ENCODE assay signal across 10 mouse cellular contexts in the genomic region with DNA sequence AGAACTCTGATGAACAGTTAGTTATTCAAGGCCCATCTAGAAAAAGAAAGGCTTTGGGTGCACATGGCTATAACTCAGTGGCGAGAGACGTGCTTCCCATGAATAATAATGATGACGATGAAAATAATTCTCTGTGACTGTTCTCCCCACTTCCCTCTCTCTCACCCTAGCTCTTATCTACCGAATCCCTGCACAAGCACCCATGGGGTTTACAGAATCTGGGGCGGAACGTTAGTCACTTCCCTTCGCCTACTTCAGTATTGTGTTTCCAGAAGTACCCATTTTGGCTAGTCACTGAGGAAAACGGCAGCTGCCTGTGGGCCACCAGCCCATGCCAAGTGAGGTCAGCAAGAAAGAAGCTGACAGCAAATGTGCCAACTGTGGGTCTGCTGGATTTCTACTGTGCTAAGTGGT. TPM values are rescaled to one million over a fixed set of nuclear protein-coding genes. Genes with fewer than 3 reads are reported as not detected.
A peak's percentile ranks its signal among the peaks of the same experiment; 100 is the strongest.
DNase-seq lines count a peak whose midpoint lies in the region; ATAC-seq and TF ChIP-seq lines count a peak whose summit lies in the region.
"Had no signal": no experiment of that assay in that cellular context is flagged by ENCODE, and none has a peak within 500 bp of the region (broad histone marks: within the 10 kb centered on the region; RNA-seq: fewer than 3 reads in every experiment).

No protein-coding gene starts in this region.

- no peaks in the 10 kb centered on the region for H3K27me3 ChIP-seq in midbrain, embryonic 14.5 days (ENCODE audit: control insufficient read depth, insufficient read depth, low read length)

- 79% methylated on average over 8 of the region's 8 CpGs for WGBS in midbrain, embryonic 14.5 days

- TF ChIP-seq POLR2A in bone marrow macrophage, adult 2 months (IDR thresholded peaks at IDR 0.05; ENCODE audit: borderline replicate concordance, low read depth, low read length): no peak

- no peak overlapping the region for H3K4me2 ChIP-seq in midbrain, embryonic 14.5 days (ENCODE audit: low read length)
- H3K4me2 ChIP-seq: midbrain, embryonic 12.5 days had no signal

- peaks cover 57% of the 10 kb centered on the region for H3K4me1 ChIP-seq in bone marrow macrophage, adult 2 months (ENCODE audit: control insufficient read depth, insufficient read depth, low read length)
- peaks cover 31% of the 10 kb centered on the region for H3K4me1 ChIP-seq in midbrain, embryonic 14.5 days (ENCODE audit: control insufficient read depth, insufficient read depth, low read length)

- no peak for ATAC-seq in midbrain, embryonic 14.5 days (ENCODE audit: low FRiP score, low TSS enrichment)

- TF ChIP-seq CTCF in gastrocnemius, adult 2 months (IDR thresholded peaks at IDR 0.05): no peak
- TF ChIP-seq CTCF in bone marrow macrophage, adult 2 months (IDR thresholded peaks at IDR 0.05; ENCODE audit: low read depth, low read length): no peak

- no peaks in the 10 kb centered on the region for H3K36me3 ChIP-seq in midbrain, embryonic 14.5 days (ENCODE audit: control insufficient read depth, insufficient read depth, low read length)
- H3K36me3 ChIP-seq: midbrain, embryonic 12.5 days had no signal

- peak overlapping the region; percentile 100 for H3K27ac ChIP-seq in gastrocnemius, adult 2 months
- peak overlapping the region; percentile 100 for H3K27ac ChIP-seq in bone marrow macrophage, adult 2 months (ENCODE audit: insufficient read depth, low read depth, low read length)
- H3K27ac ChIP-seq in midbrain, embryonic 14.5 days (replicated peaks; ENCODE audit: low read depth, low read length): no peak overlapping the region

- H3K4me3 ChIP-seq in gastrocnemius, adult 2 months: peak overlapping the region; percentile 72
- 0 out of 2 replicates have a peak overlapping the region, but pooled peaks have one; percentile 6 for H3K4me3 ChIP-seq in bone marrow macrophage, adult 2 months (ENCODE audit: insufficient read depth, low read length)
- no peak overlapping the region for H3K4me3 ChIP-seq in midbrain, embryonic 14.5 days (replicated peaks; ENCODE audit: low read depth, low read length)
- H3K4me3 ChIP-seq: midbrain, embryonic 12.5 days had no signal

- DNase-seq in gastrocnemius, adult 2 months: peak; percentile 66
- DNase-seq in gastrocnemius, postnatal 4 days (ENCODE audit: low spot score in 2 of 2): no peak
- DNase-seq in 3134 (ENCODE audit: extremely low read depth, insufficient read length, low spot score) (peak; percentile 76), liver (peak; percentile 32)
- no peak for DNase-seq in urinary bladder, adult 2 months (ENCODE audit: low spot score)
- DNase-seq in midbrain, embryonic 14.5 days: no peak
- no peak for DNase-seq in retina, embryonic 14.5 days (ENCODE audit: low spot score)
- DNase-seq: cerebellum, adult 11 months had no signal

- no peaks in the 10 kb centered on the region for H3K9me3 ChIP-seq in midbrain, embryonic 14.5 days (ENCODE audit: control insufficient read depth, low read length)
- H3K9me3 ChIP-seq: midbrain, embryonic 12.5 days had no signal

- intact Hi-C loops in gastrocnemius, adult 2 months (cut with DNase I): loop anchor here (2.0 kb wide), 1 partner anchor 56 kb away; no protein-coding TSS in a partner anchor

- H3K9ac ChIP-seq in midbrain, embryonic 14.5 days (replicated peaks; ENCODE audit: low read length): no peak overlapping the region
- H3K9ac ChIP-seq: midbrain, embryonic 12.5 days had no signal

RNA-seq across cellular contexts. Expression of a gene that starts 2.9 kb away (rescaled TPM):
- 1 to 10 TPM; 2.6 to 3.1 TPM for total RNA-seq in gastrocnemius, adult 2 months (2021)
- 10 to 100 TPM in 1 of 2 experiments, 1 to 10 TPM in 1; 9.6 to 12.6 TPM for total RNA-seq in gastrocnemius, postnatal 4 days (2021)
- polyA plus RNA-seq in bone marrow macrophage, adult 2 months (2012; ENCODE audit: insufficient read depth, insufficient read length, missing spikeins): 3.6 and 4.3 TPM in 2 replicates
- polyA plus RNA-seq in urinary bladder, adult 2 months (2012; rRNA removed): 12.1 and 12.6 TPM in 2 replicates
- polyA plus RNA-seq in midbrain, embryonic 14.5 days (2014; fragmentation: Nextera tagmentation; extraction: Ambion mirVana): 1.1 and 2.5 TPM in 2 replicates

RNA-seq across cellular contexts. Expression of a gene that starts 4.1 kb away (rescaled TPM):
- total RNA-seq in gastrocnemius, adult 2 months (2021): 1 to 10 TPM; 4.9 to 6.4 TPM
- total RNA-seq in gastrocnemius, postnatal 4 days (2021): 10 to 100 TPM in 1 of 2 experiments, 1 to 10 TPM in 1; 9.3 to 10.4 TPM
- polyA plus RNA-seq in bone marrow macrophage, adult 2 months (2012; ENCODE audit: insufficient read depth, insufficient read length, missing spikeins): 41.1 and 46.6 TPM in 2 replicates
- polyA plus RNA-seq in urinary bladder, adult 2 months (2012; rRNA removed): 8.5 and 13.0 TPM in 2 replicates
- polyA plus RNA-seq in midbrain, embryonic 14.5 days (2014; fragmentation: Nextera tagmentation; extraction: Ambion mirVana): 5.7 and 7.4 TPM in 2 replicates

RNA-seq across cellular contexts. Expression of a gene that starts 19.2 kb away (rescaled TPM):
- not detected for total RNA-seq in gastrocnemius, adult 2 months (2021)
- total RNA-seq in gastrocnemius, postnatal 4 days (2021): 1 to 10 TPM in 1 of 2 experiments, under 1 TPM in 1; 0.32 to 2.7 TPM
- polyA plus RNA-seq in bone marrow macrophage, adult 2 months (2012; ENCODE audit: insufficient read depth, insufficient read length, missing spikeins): not detected in 2 replicates
- polyA plus RNA-seq in urinary bladder, adult 2 months (2012; rRNA removed): 0.07 and 0.14 TPM in 2 replicates
- polyA plus RNA-seq in midbrain, embryonic 14.5 days (2014; fragmentation: Nextera tagmentation; extraction: Ambion mirVana): not detected in 2 replicates
- polyA plus RNA-seq: midbrain, embryonic 12.5 days had no signal

RNA-seq across cellular contexts. Expression of a gene that starts 28.0 kb away (rescaled TPM):
- total RNA-seq in gastrocnemius, adult 2 months (2021): 10 to 100 TPM; 69.3 to 76.7 TPM
- total RNA-seq in gastrocnemius, postnatal 4 days (2021): 10 to 100 TPM; 97.2 TPM
- 51.0 and 65.7 TPM in 2 replicates for polyA plus RNA-seq in bone marrow macrophage, adult 2 months (2012; ENCODE audit: insufficient read depth, insufficient read length, missing spikeins)
- 75.7 and 79.3 TPM in 2 replicates for polyA plus RNA-seq in urinary bladder, adult 2 months (2012; rRNA removed)
- polyA plus RNA-seq in midbrain, embryonic 14.5 days (2014; fragmentation: Nextera tagmentation; extraction: Ambion mirVana): 59.9 and 89.5 TPM in 2 replicates

RNA-seq across cellular contexts. Expression of a gene that starts 36.1 kb away (rescaled TPM):
- total RNA-seq in gastrocnemius, adult 2 months (2021): 100 to 1,000 TPM in 1 of 2 experiments, 10 to 100 TPM in 1; 55.5 to 168 TPM
- 100 to 1,000 TPM; 130 to 141 TPM for total RNA-seq in gastrocnemius, postnatal 4 days (2021)
- 8.6 and 9.9 TPM in 2 replicates for polyA plus RNA-seq in bone marrow macrophage, adult 2 months (2012; ENCODE audit: insufficient read depth, insufficient read length, missing spikeins)
- polyA plus RNA-seq in urinary bladder, adult 2 months (2012; rRNA removed): 85.3 and 147 TPM in 2 replicates
- 2.7 and 38.5 TPM in 2 replicates for polyA plus RNA-seq in midbrain, embryonic 14.5 days (2014; fragmentation: Nextera tagmentation; extraction: Ambion mirVana)

Comparison
In these comparisons a context has a peak if more than half of its experiments do, and no peak if none do; other contexts are left out.
1. DNase-seq: peak in gastrocnemius, adult 2 months (single experiment), 3134 (single experiment) and liver (single experiment); none in gastrocnemius, postnatal 4 days (0 of 2), urinary bladder, adult 2 months (single experiment), midbrain, embryonic 14.5 days (single experiment) and retina, embryonic 14.5 days (single experiment).